ENCODE assay signal across 8 mouse cellular contexts in genomic region chr1:165700376-165700815, GRCm38 (mm10). TPM values are rescaled to one million over a fixed set of nuclear protein-coding genes. Genes with fewer than 3 reads are reported as not detected.
DNase-seq lines count a peak whose midpoint lies in the region; ATAC-seq and TF ChIP-seq lines count a peak whose summit lies in the region.
"Had no signal": no experiment of that assay in that cellular context is flagged by ENCODE, and none has a peak within 500 bp of the region (broad histone marks: within the 10 kb centered on the region; RNA-seq: fewer than 3 reads in every experiment).

No protein-coding gene starts in this region.

- H3K4me3 ChIP-seq in lung, embryonic 14.5 days (ENCODE audit: low read depth, low read length), result no peak overlapping the region
- no peak overlapping the region for H3K4me3 ChIP-seq in brown adipose tissue, adult 24 weeks (ENCODE audit: insufficient read depth, low read depth, low read length)
- H3K4me3 ChIP-seq in macrophage (ENCODE audit: inconsistent target), result no peak overlapping the region
- H3K4me3 ChIP-seq in hindbrain, postnatal 0 days (ENCODE audit: low read length), result no peak overlapping the region
- H3K4me3 ChIP-seq: neural tube, embryonic 15.5 days had no signal

- H3K27ac ChIP-seq in lung, embryonic 14.5 days (ENCODE audit: low read depth), result 0 out of 2 replicates have a peak overlapping the region, but pooled peaks have one; percentile 9
- H3K27ac ChIP-seq in brown adipose tissue, adult 24 weeks (replicated peaks; ENCODE audit: low read depth, low read length), result peak overlapping the region; percentile 92
- peak overlapping the region; percentile 73 for H3K27ac ChIP-seq in macrophage
- H3K27ac ChIP-seq in hindbrain, postnatal 0 days, result no peak overlapping the region
- H3K27ac ChIP-seq: neural tube, embryonic 15.5 days had no signal

- TF ChIP-seq CTCF in lung, embryonic 14.5 days (IDR thresholded peaks at IDR 0.05; ENCODE audit: low read depth), result no peak
- no peak for TF ChIP-seq CTCF in hindbrain, postnatal 0 days (IDR thresholded peaks at IDR 0.05; ENCODE audit: low read depth)

- WGBS in lung, embryonic 14.5 days, result 22% methylated on average over 7 of the region's 7 CpGs
- 10% methylated on average over 7 of the region's 7 CpGs for WGBS in macrophage (ENCODE audit: missing documents)
- 71% methylated on average over 7 of the region's 7 CpGs for WGBS in hindbrain, postnatal 0 days

- H3K4me1 ChIP-seq in lung, embryonic 14.5 days (ENCODE audit: insufficient read depth), result peaks cover 27% of the 10 kb centered on the region
- peaks cover 50% of the 10 kb centered on the region for H3K4me1 ChIP-seq in brown adipose tissue, adult 24 weeks (ENCODE audit: control insufficient read depth, insufficient read depth, insufficient read length, low read length)
- no peaks in the 10 kb centered on the region for H3K4me1 ChIP-seq in hindbrain, postnatal 0 days (ENCODE audit: insufficient read depth, low read length)

- ATAC-seq in lung, embryonic 14.5 days (ENCODE audit: insufficient read depth), result no peak
- no peak for ATAC-seq in hindbrain, postnatal 0 days

- H3K36me3 ChIP-seq in lung, embryonic 14.5 days (ENCODE audit: insufficient read depth), result no peaks in the 10 kb centered on the region
- H3K36me3 ChIP-seq in macrophage (ENCODE audit: inconsistent target), result no peaks in the 10 kb centered on the region
- no peaks in the 10 kb centered on the region for H3K36me3 ChIP-seq in hindbrain, postnatal 0 days (ENCODE audit: insufficient read depth, low read length)
- H3K36me3 ChIP-seq: neural tube, embryonic 15.5 days had no signal

- DNase-seq in lung, embryonic 14.5 days, result no peak
- DNase-seq in lung, postnatal 10 days, result no peak
- DNase-seq in thymus, postnatal 25 days, result peak; percentile 68
- DNase-seq in hindbrain, postnatal 0 days (ENCODE audit: low spot score), result no peak
- DNase-seq in c-Kit-positive CD71-positive TER-119-positive erythroid progenitor cells, embryonic 14.5 days (ENCODE audit: low spot score), result no peak

- H3K79me2 ChIP-seq in macrophage (ENCODE audit: inconsistent target), result peaks cover 95% of the 10 kb centered on the region

- H3K9ac ChIP-seq in lung, embryonic 14.5 days, result no peak overlapping the region
- H3K9ac ChIP-seq in hindbrain, postnatal 0 days (replicated peaks; ENCODE audit: low read length), result no peak overlapping the region
- H3K9ac ChIP-seq: neural tube, embryonic 15.5 days had no signal

- no peak overlapping the region for H3K4me2 ChIP-seq in lung, embryonic 14.5 days
- no peak overlapping the region for H3K4me2 ChIP-seq in hindbrain, postnatal 0 days (ENCODE audit: low read depth, low read length)
- H3K4me2 ChIP-seq: neural tube, embryonic 15.5 days had no signal

- H3K9me3 ChIP-seq in lung, embryonic 14.5 days (ENCODE audit: low read depth, low read length), result no peaks in the 10 kb centered on the region
- H3K9me3 ChIP-seq in hindbrain, postnatal 0 days (ENCODE audit: low read length), result no peaks in the 10 kb centered on the region
- H3K9me3 ChIP-seq: neural tube, embryonic 15.5 days had no signal

- no peaks in the 10 kb centered on the region for H3K27me3 ChIP-seq in lung, embryonic 14.5 days (ENCODE audit: insufficient read depth, low read length)
- no peaks in the 10 kb centered on the region for H3K27me3 ChIP-seq in hindbrain, postnatal 0 days (ENCODE audit: insufficient read depth, low read length)

RNA-seq across cellular contexts. Expression of gene Rcsd1, which starts 9.2 kb away (rescaled TPM):
- polyA plus RNA-seq in lung, embryonic 14.5 days (2014; fragmentation: Nextera tagmentation; extraction: Ambion mirVana), result 22.9 and 25.2 TPM in 2 replicates
- polyA plus RNA-seq in brown adipose tissue, adult 24 weeks (2012; ENCODE audit: insufficient read depth, insufficient read length, missing spikeins), result 4.8 and 8.8 TPM in 2 replicates
- total RNA-seq in macrophage (2018; cell fraction: chromatin; rRNA removed), result 100 to 1,000 TPM in 13 of 26 experiments, 10 to 100 TPM in 13; 33.2 to 495 (median 91.1) TPM
- total RNA-seq in macrophage (2018; cell fraction: cytosol; rRNA removed), result 100 to 1,000 TPM in 2 of 26 experiments, 10 to 100 TPM in 24; 28.4 to 135 (median 32.6) TPM
- 100 to 1,000 TPM in 13 of 26 experiments, 10 to 100 TPM in 13; 41.9 to 410 (median 106) TPM for total RNA-seq in macrophage (2018; cell fraction: nucleus; rRNA removed)
- 32.5 to 46.6 TPM (median 34.4 TPM) in 3 replicates for polyA plus RNA-seq in macrophage (2018)
- 6.0 and 9.0 TPM in 2 replicates for total RNA-seq in hindbrain, postnatal 0 days (2014; rRNA removed)
- polyA plus RNA-seq in hindbrain, postnatal 0 days (2015; fragmentation: Nextera tagmentation; extraction: Ambion mirVana), result 8.5 and 9.2 TPM in 2 replicates
